Mouse (Mus musculus): ENCODE measurements at regions not wholly inside any gene's neighbourhood (a gene's known extent, or its start where the extent isn't known, plus 50 kb on each side); places are given as distances from the start of the nearest gene placed in this dataset.

DNA sequence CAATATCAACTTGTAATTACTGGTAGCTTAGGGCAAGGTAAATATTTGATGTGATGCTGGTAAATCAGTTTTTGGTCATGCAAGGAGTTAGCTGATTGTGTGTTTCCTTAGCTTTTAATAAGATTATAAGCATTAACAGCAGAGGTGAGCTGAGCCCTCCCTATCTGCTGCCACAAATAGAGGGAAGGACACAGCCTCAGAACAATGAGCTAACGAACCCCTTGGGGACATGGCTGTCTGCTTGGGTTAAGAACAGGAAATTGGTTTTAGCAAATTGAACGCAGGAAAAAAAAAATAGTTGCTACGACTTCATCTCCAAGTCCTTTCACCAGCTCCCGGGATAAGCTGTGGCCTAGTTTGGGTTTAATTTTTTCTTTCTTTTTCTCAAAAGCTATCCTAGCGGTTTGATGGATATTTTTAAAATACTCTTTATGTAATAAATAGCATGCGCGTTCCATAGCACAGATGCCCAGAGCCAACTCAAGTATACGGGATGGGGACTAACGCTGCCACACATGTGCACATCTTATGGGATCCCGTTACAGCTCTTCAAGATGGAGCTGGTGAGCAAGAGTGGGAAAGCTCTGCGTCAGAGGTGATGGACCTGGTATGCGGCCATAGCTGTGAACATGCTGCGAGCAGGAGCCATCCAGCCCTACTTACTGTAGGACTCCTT, 236.6 kb downstream of the Atp23 start:
- Histone ChIP-seq H3K9me3 (replicated peaks; ENCODE audit: low read length) (peaks cover 32% of the 10 kb centered on the region), H3K9ac (ENCODE audit: insufficient read depth, low read depth) (no peak overlapping the region), H3K36me3 (replicated peaks in 1 of 2; ENCODE audit: control insufficient read depth in 1 of 2, insufficient read depth in 1 of 2, low read length in 1 of 2) (no peaks in the 10 kb centered on the region), H3K79me2 (replicated peaks; ENCODE audit: control insufficient read depth, extremely low read depth, insufficient read depth, poor library complexity, severe bottlenecking) (no peaks in the 10 kb centered on the region), H3K27me3 (replicated peaks) (no peaks in the 10 kb centered on the region), H3K4me1 (ENCODE audit: control insufficient read depth in 1 of 2, insufficient read depth in 2 of 2) (no peaks in the 10 kb centered on the region), H3K4me3 (replicated peaks in 1 of 3; ENCODE audit: low read depth in 2 of 3, low read length in 2 of 3, poor library complexity in 1 of 3) (no peak overlapping the region), H3K4me2 (ENCODE audit: insufficient read depth, low read depth, poor library complexity, severe bottlenecking) (no peak overlapping the region), H3K27ac (ENCODE audit: insufficient read depth, low read depth) (no peak overlapping the region)
- TF ChIP-seq NELFE (IDR thresholded peaks at IDR 0.05; ENCODE audit: low read depth, low read length) (no peak), SMC3 (IDR thresholded peaks at IDR 0.05; ENCODE audit: low read depth, low read length) (no peak)
- dilution Hi-C loops (cut with MboI; ENCODE audit: extremely low pct_ligation_motif_present, extremely low pct_unique_long_range_greater_than_20kb, low sequenced_read_pairs), result no loop called here
- DNase-seq (ENCODE audit: extremely low read depth), result no peak
- in situ Hi-C loops (cut with MboI; ENCODE audit: low pct_ligation_motif_present, low pct_unique_long_range_greater_than_20kb, low sequenced_read_pairs), result no loop called here

DNA sequence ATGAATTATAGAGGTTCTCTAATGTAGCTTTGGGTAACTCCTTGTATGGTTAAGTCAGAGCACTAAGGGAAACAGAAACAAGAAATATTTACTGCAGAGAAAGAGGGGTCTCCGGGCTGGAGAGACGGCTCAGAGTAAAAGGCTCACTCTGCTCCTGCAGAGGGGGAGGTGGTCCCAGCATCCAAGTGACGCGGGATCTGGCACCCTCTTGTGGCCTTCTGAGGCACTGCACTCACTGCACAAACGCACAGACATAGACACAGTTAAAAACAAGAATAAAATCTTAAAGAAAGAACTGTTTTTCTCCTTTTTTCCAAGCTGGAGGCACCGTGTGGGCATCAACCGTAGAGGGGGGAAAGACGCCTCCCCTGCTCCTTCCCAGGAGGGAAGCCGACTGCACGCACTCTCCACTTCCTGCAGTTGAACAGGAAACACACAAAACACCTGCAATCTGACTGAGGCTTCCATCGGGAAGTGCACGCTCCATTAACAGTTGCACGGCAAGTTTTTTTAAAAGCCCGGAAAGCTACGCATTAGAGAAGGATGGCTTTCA, 237.6 kb downstream of the Atp23 start:
- no peaks in the 10 kb centered on the region for H3K27me3 ChIP-seq (replicated peaks)
- H3K4me2 ChIP-seq (ENCODE audit: insufficient read depth, low read depth, poor library complexity, severe bottlenecking), result no peak overlapping the region
- dilution Hi-C loops (cut with MboI; ENCODE audit: extremely low pct_ligation_motif_present, extremely low pct_unique_long_range_greater_than_20kb, low sequenced_read_pairs) (no loop called here), in situ Hi-C loops (cut with MboI; ENCODE audit: low pct_ligation_motif_present, low pct_unique_long_range_greater_than_20kb, low sequenced_read_pairs) (no loop called here)
- H3K36me3 ChIP-seq (replicated peaks in 1 of 2; ENCODE audit: control insufficient read depth in 1 of 2, insufficient read depth in 1 of 2, low read length in 1 of 2), result no peaks in the 10 kb centered on the region
- no peaks in the 10 kb centered on the region for H3K4me1 ChIP-seq (ENCODE audit: control insufficient read depth in 1 of 2, insufficient read depth in 2 of 2)
- no peak for TF ChIP-seq ZMIZ1 (IDR thresholded peaks at IDR 0.05; ENCODE audit: low read depth, low read length)
- no peak for TF ChIP-seq SMC3 (IDR thresholded peaks at IDR 0.05; ENCODE audit: low read depth, low read length)
- peak in 1 of 2 experiments; percentile 25; a peak in 2 of 4 replicates for TF ChIP-seq CTCF (conservative IDR thresholded peaks at IDR 0.05 in 1 of 2, IDR thresholded peaks at IDR 0.05 in 1 of 2; ENCODE audit: low read depth in 2 of 2, low read length in 2 of 2)
- TF ChIP-seq PAX5 (IDR thresholded peaks at IDR 0.05; ENCODE audit: low read length), result no peak
- no peak for TF ChIP-seq TCF12 (IDR thresholded peaks at IDR 0.05; ENCODE audit: low read depth, low read length)
- H3K9me3 ChIP-seq (replicated peaks; ENCODE audit: low read length), result peaks cover 34% of the 10 kb centered on the region
- no peaks in the 10 kb centered on the region for H3K79me2 ChIP-seq (replicated peaks; ENCODE audit: control insufficient read depth, extremely low read depth, insufficient read depth, poor library complexity, severe bottlenecking)
- H3K27ac ChIP-seq (ENCODE audit: insufficient read depth, low read depth), result no peak overlapping the region
- H3K9ac ChIP-seq (ENCODE audit: insufficient read depth, low read depth), result no peak overlapping the region
- no peak for DNase-seq (ENCODE audit: extremely low read depth)
- H3K4me3 ChIP-seq (replicated peaks in 1 of 3; ENCODE audit: low read depth in 2 of 3, low read length in 2 of 3, poor library complexity in 1 of 3), result no peak overlapping the region

DNA sequence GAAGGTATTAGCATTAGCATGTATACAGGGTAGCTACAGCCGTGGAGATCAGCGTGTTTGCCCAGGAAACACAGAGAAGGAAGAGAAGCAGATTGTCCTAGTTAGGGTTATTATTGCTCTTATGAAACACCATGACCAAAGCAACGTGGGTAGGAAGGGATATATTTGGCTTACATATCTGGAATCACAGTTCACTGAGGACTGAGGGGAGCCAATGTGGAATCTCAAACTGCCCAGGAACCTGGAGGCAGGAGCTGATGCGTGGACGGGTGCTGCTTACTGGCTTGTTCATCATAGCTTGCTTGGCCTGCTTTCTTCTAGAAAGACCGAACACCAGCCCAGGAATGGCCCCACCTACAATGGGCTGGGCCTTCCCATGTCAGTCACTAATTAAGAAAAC, 238.4 kb downstream of the Atp23 start:
- Histone ChIP-seq H3K79me2 (replicated peaks; ENCODE audit: control insufficient read depth, extremely low read depth, insufficient read depth, poor library complexity, severe bottlenecking) (no peaks in the 10 kb centered on the region), H3K36me3 (replicated peaks in 1 of 2; ENCODE audit: control insufficient read depth in 1 of 2, insufficient read depth in 1 of 2, low read length in 1 of 2) (no peaks in the 10 kb centered on the region), H3K4me2 (ENCODE audit: insufficient read depth, low read depth, poor library complexity, severe bottlenecking) (no peak overlapping the region), H3K27me3 (replicated peaks) (no peaks in the 10 kb centered on the region), H3K4me1 (ENCODE audit: control insufficient read depth in 1 of 2, insufficient read depth in 2 of 2) (no peaks in the 10 kb centered on the region), H3K4me3 (replicated peaks in 1 of 3; ENCODE audit: low read depth in 2 of 3, low read length in 2 of 3, poor library complexity in 1 of 3) (no peak overlapping the region), H3K27ac (ENCODE audit: insufficient read depth, low read depth) (no peak overlapping the region), H3K9me3 (replicated peaks; ENCODE audit: low read length) (peaks cover 34% of the 10 kb centered on the region), H3K9ac (ENCODE audit: insufficient read depth, low read depth) (no peak overlapping the region)
- dilution Hi-C loops (cut with MboI; ENCODE audit: extremely low pct_ligation_motif_present, extremely low pct_unique_long_range_greater_than_20kb, low sequenced_read_pairs), result no loop called here
- in situ Hi-C loops (cut with MboI; ENCODE audit: low pct_ligation_motif_present, low pct_unique_long_range_greater_than_20kb, low sequenced_read_pairs), result no loop called here
- no peak for DNase-seq (ENCODE audit: extremely low read depth)
- TF ChIP-seq POLR2AphosphoS2 (IDR thresholded peaks at IDR 0.05; ENCODE audit: low read depth, low read length) (no peak), CHD2 (IDR thresholded peaks at IDR 0.05; ENCODE audit: low read length) (no peak), MAZ (IDR thresholded peaks at IDR 0.05; ENCODE audit: low read depth, low read length) (no peak), IRF4 (IDR thresholded peaks at IDR 0.05; ENCODE audit: low read depth, low read length) (no peak), KAT2A (IDR thresholded peaks at IDR 0.05; ENCODE audit: insufficient replicate concordance, low read length) (no peak), TCF12 (IDR thresholded peaks at IDR 0.05; ENCODE audit: low read depth, low read length) (no peak), GABPA (IDR thresholded peaks at IDR 0.05; ENCODE audit: insufficient replicate concordance, low read depth, low read length) (no peak)
